Mouse (Mus musculus) adrenal gland, adult 8-10 months (tissue): ENCODE data around the gene Ren1. TPM values are rescaled to one million over a fixed set of nuclear protein-coding genes. Genes with fewer than 3 reads are reported as not detected.

Experiments
- total RNA-seq, 4 experiments: library from RNA; stranded (reverse); gene quantifications; 2 replicates each; pipeline ENCODE4 v1.2.4; 2022

The Ren1 gene
- total RNA-seq, 4 experiments from 2014 or later, result 0.97 to 5.8 (median 4.7) TPM

Other genes with a start within 250 kb of the Ren1 start
- gene Ppp1r15b, start 219.4 kb upstream of the Ren1 start, total RNA-seq, result 10 to 100 TPM; 67.1 to 80.6 (median 71.1) TPM
- 10 to 100 TPM; 16.1 to 56.7 (median 33.1) TPM for gene Plekha6, start 186.3 kb upstream of the Ren1 start, total RNA-seq
- 1 to 10 TPM in 2 of 4 experiments, not detected in 2; 1.2 to 1.9 TPM for gene Golt1a, start 40.7 kb upstream of the Ren1 start, total RNA-seq
- gene Kiss1, start 28.6 kb upstream of the Ren1 start, total RNA-seq, result not detected
- 10 to 100 TPM in 2 of 4 experiments, 1 to 10 TPM in 2; 6.0 to 34.7 (median 13.4) TPM for gene Etnk2, start 13.1 kb downstream of the Ren1 start, total RNA-seq
- gene Sox13, start 73.9 kb downstream of the Ren1 start, total RNA-seq, result 10 to 100 TPM; 14.7 to 25.2 (median 18.0) TPM